Mouse (Mus musculus): Measurements from ENCODE around the gene Psrc1.

Psrc1 gene

DNA sequence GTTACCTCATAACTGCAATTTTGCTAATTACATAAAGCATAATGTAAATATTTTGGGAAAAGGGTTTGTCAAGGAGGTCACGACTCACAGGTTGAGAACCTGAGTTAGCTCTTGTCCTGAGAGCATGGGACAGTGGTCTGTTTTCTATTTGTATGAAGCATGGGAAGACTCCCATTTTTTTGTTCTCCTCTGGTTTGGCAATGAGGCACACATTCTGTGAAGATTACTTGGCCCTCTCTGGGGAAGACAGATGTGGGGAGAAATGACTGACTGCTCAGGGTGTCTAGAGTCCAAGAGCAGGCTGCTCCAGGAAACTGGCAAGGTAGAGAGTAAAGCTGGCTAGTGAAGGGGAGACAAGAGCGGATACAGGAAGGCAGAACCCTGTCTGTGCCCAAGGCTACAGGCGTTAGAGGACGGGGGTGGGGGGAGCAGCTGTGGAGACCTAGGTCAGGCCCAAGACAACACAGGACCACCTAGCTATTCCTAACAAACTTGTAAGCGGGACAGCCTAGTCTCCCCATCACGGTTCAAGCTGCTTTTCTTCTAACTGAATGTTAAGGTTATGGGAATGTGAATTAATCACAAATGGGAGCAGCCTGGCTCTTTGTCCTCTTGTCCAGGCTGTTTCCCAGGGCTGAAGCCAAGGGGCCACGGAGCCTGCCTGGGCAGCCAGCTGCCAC is 41.4 kb downstream of the Psrc1 start:
- peak; percentile 43 to 45 for DNase-seq

DNA sequence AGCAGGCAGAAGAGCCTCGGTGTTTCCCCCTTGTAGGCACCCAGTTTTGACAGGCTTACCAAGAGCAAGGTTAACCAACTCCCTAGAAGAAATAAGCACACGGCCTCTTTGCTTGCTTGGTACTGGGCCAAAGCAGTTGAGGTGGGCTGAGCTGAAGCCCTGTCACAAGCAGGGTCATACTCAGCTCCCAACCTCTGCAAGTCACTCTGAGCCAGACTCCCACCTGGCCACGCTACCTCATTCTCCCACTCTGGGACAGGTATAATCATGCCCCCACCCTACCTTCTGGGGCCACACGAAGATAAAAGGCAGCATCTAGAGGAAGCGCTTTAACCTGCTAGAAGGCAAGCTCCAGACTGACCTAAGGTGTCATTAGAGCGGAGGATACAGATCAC is 42.0 kb downstream of the Psrc1 start:
- DNase-seq = peak in 1 of 2 experiments; percentile 30

DNA sequence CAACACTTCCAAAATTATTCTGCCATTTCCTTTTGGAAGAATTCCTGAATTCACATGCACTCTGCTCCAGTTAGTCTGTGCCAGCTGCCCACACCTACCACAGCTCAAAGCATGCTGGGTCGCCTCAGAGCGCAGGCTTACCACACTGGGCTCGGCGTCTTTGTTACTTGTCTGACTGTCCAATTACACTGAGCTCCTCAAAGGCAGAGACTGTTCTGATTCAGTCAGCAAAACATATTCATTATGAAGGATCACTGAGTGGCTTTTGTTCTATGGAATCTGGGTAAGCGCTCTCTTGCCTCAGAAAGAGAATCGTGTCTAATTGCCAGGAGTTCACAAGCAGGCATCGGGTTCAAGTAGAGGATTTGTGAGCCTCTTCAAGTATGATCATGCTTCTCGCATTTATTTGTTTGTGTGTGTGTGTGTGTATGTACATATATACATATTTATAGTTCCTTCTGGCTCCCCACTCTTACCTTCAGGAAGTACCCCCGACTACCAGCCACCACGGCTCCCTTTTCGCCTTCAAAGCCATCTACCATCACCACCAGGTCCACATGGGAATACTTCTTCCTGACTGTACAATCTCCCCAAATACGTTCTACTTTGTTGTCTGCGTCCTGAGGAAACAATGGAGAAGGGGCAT is 49.0 kb downstream of the Psrc1 start:
- no peak for DNase-seq

DNA sequence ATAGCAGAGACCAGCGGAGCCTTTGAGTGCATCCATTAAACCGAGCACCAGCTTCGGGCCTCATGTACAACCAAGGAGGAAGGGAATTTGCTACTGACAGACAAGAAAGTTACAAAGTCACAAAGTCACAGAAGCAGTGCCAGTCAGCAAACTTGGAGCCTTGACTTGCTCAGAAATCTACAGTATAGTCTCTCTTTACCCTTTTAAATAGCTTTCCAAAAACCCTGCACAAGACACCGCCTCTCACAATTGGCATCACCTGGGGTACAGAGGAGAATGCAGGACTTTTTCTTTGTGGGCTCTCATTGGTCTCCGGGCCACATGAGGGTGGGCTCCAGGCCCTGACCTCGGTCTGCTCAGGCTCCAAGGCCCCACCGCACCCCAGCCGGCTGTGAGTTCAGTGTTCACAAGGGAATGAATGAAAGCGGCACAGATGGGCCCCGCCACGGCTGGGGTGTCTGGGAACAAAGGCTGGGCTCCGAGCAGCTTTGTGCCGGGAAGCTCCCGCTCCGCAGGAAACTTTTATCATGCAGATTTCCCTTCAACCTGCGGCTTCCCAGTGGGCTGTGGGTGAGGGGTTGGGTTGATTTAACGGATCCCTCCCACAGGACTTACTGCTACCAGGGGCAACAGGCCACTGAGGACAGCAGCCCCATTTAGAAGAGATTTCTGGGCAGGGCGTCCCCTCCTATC is 49.7 kb downstream of the Psrc1 start:
- DNase-seq = peak; percentile 13 to 34

DNA sequence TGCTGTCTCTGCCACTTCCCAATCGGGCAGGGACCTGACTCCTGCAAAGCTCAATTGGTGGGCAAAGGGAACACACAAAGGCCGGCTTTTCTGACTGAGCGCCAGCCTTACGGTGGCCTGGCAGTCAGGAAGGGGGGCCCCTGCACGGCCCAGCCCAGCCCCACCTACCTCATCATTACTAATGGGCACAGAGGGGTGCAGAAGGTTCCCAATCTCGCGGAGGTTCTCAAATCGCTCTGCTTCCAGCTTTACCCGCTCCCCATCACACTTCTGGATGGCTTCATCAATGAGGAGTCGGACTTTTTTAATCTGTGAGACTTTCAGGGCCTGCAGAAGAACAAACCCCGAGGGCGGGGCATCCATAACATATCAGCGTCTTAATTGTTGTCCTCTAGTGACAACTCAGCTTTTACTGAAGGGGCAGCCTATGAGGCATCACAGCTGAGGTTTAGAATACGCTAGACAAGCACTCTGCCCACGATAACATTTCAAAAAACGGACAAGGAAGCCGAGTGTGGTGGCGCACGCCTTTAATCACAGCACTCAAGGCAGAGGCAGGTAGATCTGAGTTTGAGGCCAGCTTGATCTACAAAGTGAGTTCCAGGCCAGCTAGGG is 50.3 kb downstream of the Psrc1 start:
- DNase-seq = no peak

DNA sequence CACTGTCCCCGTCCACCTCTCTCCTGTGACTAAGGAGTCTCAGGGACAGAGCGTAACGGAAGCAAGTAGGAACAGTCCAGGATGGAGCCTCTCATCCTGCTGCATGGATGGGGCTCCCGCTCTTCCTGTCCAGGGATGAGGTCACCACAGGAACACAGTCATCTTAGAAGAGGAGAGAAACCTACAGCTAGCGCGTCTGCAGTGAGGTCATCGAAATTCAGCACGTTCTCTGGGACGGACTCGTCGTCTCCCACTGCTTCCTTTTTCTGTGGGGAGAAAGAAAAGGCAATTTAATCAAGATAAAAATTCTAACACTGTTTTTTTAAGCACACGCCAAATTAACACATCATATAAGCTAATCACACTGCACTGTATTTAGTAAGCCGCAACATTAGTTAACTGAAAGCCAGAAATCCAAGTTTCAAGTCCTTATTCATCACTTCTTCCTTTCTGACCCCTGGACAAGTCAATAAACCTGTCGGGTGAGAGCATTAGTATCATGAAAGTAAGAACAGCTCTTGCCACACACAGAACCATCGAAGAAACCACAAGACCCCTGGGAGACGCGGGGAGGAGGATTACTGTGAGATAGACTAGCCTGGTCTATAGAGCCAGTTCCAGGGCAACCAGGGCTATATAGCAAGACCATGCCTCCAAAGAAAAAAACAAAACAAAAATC is 52.2 kb downstream of the Psrc1 start:
- no peak for DNase-seq

DNA sequence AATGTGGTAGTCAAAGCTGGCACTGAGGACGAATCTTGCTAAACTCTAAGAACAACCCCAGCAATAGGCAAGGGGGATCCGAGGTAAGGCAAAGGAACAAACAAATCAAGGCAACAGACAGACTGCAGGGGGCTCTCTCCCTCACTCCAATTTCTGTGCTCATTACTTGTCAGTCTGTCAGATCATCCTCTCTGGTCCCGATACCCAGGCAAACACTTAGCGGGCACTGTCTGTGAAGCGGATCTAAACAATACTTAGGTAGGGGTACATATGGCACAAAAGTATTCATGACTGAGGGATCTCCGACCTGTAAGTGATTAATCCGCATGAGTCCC is 52.7 kb downstream of the Psrc1 start:
- DNase-seq = no peak

All from cerebellum, postnatal 10 days (tissue).